Mouse (Mus musculus): ENCODE measurements around the gene Lamb2.

GRCm38 (mm10) chr9:108439176-108439575 is 40.4 kb upstream of the Lamb2 start:
- TF ChIP-seq POLR2A (IDR thresholded peaks at IDR 0.05; ENCODE audit: borderline replicate concordance, low read depth, low read length) (no peak), CTCF (IDR thresholded peaks at IDR 0.05; ENCODE audit: low read depth, low read length) (no peak)
